Mouse (Mus musculus): ENCODE results near the gene Rps6ka1.
"Not testable (repeated sequence)": the region's sequence is repeated elsewhere in the genome, so short reads cannot be mapped to it uniquely, and the experiment has no call there.

Gene Rps6ka1

GRCm38 (mm10) chr4:133887672-133888453, at the start of gene Rps6ka1:
TSS of gene Rps6ka1 (minus strand) at chr4:133887797.
- DNase-seq (ENCODE audit: low spot score): no peak

- DNase-seq (ENCODE audit: low spot score): no peak
These were observed 44.2 kb upstream of the Rps6ka1 start for GRCm38 (mm10) chr4:133931785-133932184.

DNA sequence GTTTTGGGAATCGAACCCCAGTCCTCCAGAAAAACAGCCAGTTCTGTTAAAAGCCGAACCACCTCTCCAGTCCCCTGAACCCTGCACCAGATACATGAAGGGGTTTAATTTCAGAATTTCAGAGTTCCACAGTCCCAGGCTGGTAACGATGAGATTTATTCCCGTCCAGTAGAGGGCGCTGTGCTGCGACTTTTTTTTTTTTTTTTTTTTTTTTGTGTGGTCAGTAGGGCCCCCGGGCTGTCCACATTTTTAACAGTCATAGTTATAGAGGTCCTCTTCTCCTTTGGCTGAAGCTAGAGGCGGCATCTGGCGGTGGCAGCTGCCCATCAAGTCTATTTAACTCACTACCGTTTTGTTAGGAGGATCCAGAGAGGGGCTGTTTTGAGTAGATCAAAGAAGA, 43.8 kb upstream of the Rps6ka1 start:
- no peak for DNase-seq (ENCODE audit: low spot score)

DNA sequence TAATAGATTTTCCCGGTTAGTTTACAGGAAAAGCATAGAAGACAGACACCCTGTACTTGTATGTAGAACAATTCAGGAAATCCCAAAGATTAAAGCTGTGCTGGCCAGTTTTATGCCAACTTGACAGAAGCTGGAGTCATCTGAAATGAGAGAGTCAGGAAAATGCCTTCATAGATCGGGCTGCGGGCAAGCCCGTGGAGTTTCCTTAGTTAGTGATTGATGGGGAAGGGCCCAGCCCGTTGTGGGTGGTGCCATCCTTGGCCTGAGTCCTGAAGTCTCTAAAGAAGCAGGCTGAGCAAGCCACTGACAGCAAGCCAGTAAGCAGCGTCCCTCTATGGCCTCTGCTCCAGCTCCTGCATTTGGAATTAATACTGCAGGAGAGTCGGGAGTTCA, 41.7 kb upstream of the Rps6ka1 start:
- DNase-seq (ENCODE audit: low spot score): no peak

DNA sequence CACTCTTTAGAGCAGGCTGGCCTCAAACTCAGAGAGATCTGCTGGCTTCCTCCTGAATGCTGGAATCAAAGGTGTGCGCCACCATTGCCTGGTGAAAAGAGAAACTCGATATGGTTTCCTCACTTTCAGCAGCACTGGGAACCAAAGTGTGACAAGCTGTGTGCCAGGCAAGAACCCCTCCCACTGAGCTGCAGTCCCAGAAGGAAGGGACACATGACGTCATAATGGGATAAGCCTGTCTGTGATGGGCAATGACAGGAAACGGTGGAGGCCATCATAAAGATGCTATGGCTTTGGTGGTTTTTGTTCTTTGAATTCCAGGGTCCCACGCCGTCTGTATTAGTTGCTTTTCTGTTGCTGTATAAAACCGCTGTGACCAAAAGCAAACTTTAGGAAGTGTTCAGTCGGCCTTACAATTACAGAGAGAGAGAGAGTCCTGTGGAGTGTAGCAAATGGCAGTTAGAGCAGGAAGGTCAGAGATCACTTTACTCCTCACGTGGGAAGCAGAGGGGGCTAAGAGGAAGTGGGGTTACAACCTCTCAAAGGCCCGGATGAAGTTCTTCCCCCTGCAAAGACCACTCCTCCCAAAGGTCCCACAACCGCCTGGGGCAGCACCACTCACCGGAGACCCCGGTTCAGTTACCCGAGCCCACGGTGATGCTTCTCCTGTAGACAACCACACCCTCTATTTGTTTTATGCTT, 41.1 kb upstream of the Rps6ka1 start:
- no peak for DNase-seq (ENCODE audit: low spot score)

DNA sequence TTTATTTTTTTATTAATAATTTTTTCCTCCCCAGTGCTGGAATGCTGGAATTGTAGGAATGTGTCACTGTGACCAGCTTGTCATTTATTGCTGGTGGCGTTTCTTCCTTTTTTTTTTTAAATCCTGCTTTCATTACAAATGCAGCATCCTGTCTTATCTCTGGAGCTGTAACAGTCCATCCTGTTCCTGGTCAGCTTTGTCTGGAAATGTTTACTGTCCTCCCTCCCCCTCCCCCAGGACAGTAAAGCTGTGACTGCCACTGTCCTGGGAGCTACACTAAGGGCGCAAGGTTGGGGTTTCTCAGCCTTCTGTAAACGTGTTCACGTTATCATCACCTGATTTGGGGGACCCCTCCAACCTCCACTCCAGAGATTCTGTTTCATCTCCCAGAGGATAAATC, 37.6 kb upstream of the Rps6ka1 start:
- DNase-seq (ENCODE audit: low spot score): no peak

- no peak for DNase-seq (ENCODE audit: low spot score)
These were observed 36.1 kb upstream of the Rps6ka1 start for GRCm38 (mm10) chr4:133923743-133924142.

GRCm38 (mm10) chr4:133918093-133918825, 30.7 kb upstream of the Rps6ka1 start:
- peak; percentile 67 for DNase-seq (ENCODE audit: low spot score)

DNA sequence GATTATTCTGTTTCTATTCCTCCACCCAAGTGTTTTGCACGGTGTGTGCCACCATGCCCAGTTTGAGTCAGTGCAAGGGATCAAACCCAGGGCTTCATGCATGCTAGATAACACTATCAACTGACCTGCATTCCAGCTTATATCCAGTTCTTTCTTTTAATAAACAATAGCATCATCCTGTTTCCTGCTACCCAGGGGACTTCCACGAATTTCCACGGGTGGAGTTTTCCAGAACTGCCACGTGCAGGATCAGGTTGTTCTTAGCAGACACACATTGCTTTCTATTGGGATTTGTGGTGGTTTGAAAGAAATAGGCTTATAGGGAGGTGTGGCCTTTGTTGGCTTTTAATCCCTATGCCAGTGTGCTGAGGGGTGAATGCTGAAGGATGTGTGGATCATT, 24.4 kb upstream of the Rps6ka1 start:
- DNase-seq (ENCODE audit: low spot score): no peak

- DNase-seq (ENCODE audit: low spot score): peak; percentile 95
These were observed 22.9 kb upstream of the Rps6ka1 start for GRCm38 (mm10) chr4:133910236-133911211.

GRCm38 (mm10) chr4:133908051-133908450, 20.5 kb upstream of the Rps6ka1 start:
- DNase-seq (ENCODE audit: low spot score): no peak

GRCm38 (mm10) chr4:133907086-133907485, 19.5 kb upstream of the Rps6ka1 start:
- DNase-seq (ENCODE audit: low spot score): no peak

GRCm38 (mm10) chr4:133906336-133906735, 18.7 kb upstream of the Rps6ka1 start:
- DNase-seq (ENCODE audit: low spot score): not testable (repeated sequence)

GRCm38 (mm10) chr4:133905167-133905566, 17.6 kb upstream of the Rps6ka1 start:
- no peak for DNase-seq (ENCODE audit: low spot score)

DNA sequence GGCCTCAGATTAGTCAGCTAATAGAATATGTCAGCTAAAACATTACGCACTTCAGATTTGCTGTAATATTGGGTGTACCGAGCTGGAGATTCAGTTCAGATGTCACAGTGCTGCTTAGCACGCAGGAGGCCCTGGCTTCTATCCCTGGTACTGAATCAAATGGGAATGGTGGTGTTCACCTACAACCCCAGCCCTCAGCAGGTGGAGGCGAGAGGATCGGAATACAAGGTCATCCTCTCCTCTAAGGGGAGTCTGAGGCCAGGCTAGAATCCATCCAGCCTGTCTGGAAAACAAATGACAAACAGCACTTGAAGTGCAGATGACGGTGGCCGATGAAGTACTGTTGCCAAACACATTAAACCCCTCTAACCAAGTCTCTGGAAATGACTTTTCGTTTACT, 16.7 kb upstream of the Rps6ka1 start:
- no peak for DNase-seq (ENCODE audit: low spot score)

DNA sequence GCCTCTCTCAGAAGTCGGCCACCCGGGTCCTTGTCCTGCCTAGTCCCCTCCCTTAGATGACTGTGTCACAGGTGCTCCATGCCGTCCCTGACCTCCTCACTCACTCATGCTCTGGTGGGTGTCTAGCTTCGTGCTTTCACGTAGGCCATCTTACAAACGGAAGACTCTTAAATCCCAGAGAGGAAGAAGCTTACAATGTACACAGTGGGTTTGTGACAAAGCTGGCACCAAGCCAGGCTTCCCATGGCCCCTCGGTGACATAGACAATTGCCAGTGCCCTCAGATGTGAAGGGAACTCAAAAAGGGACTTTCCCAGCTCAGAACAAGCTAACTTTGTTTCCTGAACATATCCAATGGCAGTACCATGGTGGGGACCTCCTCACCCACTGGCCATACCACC, 15.8 kb upstream of the Rps6ka1 start:
- DNase-seq (ENCODE audit: low spot score): no peak

DNA sequence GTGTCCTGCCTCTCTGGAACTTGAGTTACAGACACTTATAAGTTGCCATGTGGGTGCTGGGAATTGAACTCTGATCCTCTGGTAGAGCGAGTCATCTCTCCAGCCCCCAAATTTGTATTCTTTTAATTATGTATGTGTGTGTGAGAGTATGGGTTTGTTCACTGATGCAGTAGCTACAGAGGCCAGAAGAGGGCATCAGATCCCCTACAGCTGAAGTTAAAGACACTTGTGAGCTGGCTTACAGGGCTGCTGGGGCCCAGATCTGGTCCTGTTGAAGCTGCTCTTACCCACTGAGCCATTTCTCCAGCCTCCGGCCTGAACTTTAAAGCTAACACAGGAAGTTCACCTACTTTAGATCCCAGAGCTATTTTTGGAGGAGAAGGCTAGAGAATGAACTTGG, 14.9 kb upstream of the Rps6ka1 start:
- no peak for DNase-seq (ENCODE audit: low spot score)

DNA sequence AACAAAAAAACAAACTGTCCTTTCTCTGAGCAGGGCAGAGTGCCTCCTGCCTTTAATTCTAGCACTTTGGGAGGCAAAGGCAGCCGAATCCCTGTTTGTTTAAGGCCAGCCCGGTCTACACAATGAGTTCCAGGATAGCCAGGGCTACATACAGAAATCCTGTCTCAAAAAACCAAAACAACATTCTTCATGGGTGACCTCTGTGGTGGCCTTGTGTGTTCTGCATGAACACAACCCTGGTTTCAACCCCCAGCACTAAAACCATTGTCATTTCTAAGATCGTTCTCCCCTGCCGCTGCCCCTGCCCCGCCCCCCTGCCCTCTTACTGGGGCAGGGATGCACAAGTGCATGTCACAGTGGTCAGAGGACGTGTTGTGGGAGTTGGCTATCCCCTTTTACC, 13.3 kb upstream of the Rps6ka1 start:
- no peak for DNase-seq (ENCODE audit: low spot score)

DNA sequence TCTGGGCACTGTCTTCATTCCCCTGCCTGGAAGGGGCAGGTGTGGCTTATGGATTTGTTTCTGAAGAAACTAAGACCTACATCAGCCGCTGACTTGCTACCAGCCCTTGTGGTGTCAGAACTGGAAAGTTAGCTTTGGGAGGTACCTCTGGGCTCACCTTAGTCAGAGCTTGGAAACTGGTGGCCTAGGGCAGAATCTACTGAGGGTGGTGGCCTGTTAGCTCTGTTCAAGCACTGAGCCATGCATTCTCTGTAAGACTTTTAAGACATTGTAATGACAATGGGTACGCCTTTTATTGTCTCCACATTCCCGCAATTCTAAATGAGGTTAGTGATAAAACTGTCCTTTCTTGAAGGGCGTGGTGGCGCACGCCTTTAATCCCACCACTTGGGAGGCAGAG, 12.8 kb upstream of the Rps6ka1 start:
- no peak for DNase-seq (ENCODE audit: low spot score)

- DNase-seq (ENCODE audit: low spot score): no peak
These were observed 11.7 kb upstream of the Rps6ka1 start for GRCm38 (mm10) chr4:133899241-133899800.

- DNase-seq (ENCODE audit: low spot score): no peak
These were observed 10.6 kb upstream of the Rps6ka1 start for GRCm38 (mm10) chr4:133898151-133898550.
